Mouse (Mus musculus): Measurements from ENCODE around the gene Sub1. TPM values are rescaled to one million over a fixed set of nuclear protein-coding genes. Genes with fewer than 3 reads are reported as not detected.

Sub1 gene
- polyA plus RNA-seq, 1 experiment from 2014 or later = 502 TPM

GRCm38 (mm10) chr15:12017700-12018427 lies 21.1 kb upstream of the Sub1 start:
- Histone ChIP-seq H3K36me3 (ENCODE audit: control insufficient read depth, insufficient read depth, low read length) (no peaks in the 10 kb centered on the region), H3K27ac (ENCODE audit: low read depth, low read length) (no peak overlapping the region), H3K4me2 (ENCODE audit: low read length) (no peak overlapping the region), H3K4me1 (ENCODE audit: control insufficient read depth, insufficient read depth, low read depth, low read length) (no peaks in the 10 kb centered on the region), H3K9ac (ENCODE audit: low read depth, low read length) (peak overlapping the region; percentile 14; the same call in 1 of the 2 replicates), H3K27me3 (replicated peaks; ENCODE audit: control insufficient read depth, insufficient read depth, low read length) (no peaks in the 10 kb centered on the region), H3K9me3 (ENCODE audit: control insufficient read depth, low read length) (no peaks in the 10 kb centered on the region), H3K4me3 (ENCODE audit: low read length) (no peak overlapping the region)
- peak; percentile 73 for ATAC-seq
- 51% methylated on average over 12 of the region's 13 CpGs for WGBS

GRCm38 (mm10) chr15:12014197-12014905 lies 17.6 kb upstream of the Sub1 start:
- H3K4me1 ChIP-seq (ENCODE audit: control insufficient read depth, insufficient read depth, low read depth, low read length) = no peaks in the 10 kb centered on the region
- WGBS = 79% methylated on average over 5 of the region's 5 CpGs
- H3K9ac ChIP-seq (ENCODE audit: low read depth, low read length) = no peak overlapping the region
- H3K4me3 ChIP-seq (ENCODE audit: low read length) = no peak overlapping the region
- H3K9me3 ChIP-seq (ENCODE audit: control insufficient read depth, low read length) = no peaks in the 10 kb centered on the region
- no peaks in the 10 kb centered on the region for H3K36me3 ChIP-seq (ENCODE audit: control insufficient read depth, insufficient read depth, low read length)
- H3K4me2 ChIP-seq (ENCODE audit: low read length) = no peak overlapping the region
- no peaks in the 10 kb centered on the region for H3K27me3 ChIP-seq (replicated peaks; ENCODE audit: control insufficient read depth, insufficient read depth, low read length)
- ATAC-seq = no peak
- no peak overlapping the region for H3K27ac ChIP-seq (ENCODE audit: low read depth, low read length)

GRCm38 (mm10) chr15:12013532-12014196 lies 16.9 kb upstream of the Sub1 start:
- Histone ChIP-seq H3K9ac (ENCODE audit: low read depth, low read length) (no peak overlapping the region), H3K36me3 (ENCODE audit: control insufficient read depth, insufficient read depth, low read length) (no peaks in the 10 kb centered on the region), H3K4me3 (ENCODE audit: low read length) (no peak overlapping the region), H3K4me1 (ENCODE audit: control insufficient read depth, insufficient read depth, low read depth, low read length) (no peaks in the 10 kb centered on the region), H3K27me3 (replicated peaks; ENCODE audit: control insufficient read depth, insufficient read depth, low read length) (no peaks in the 10 kb centered on the region), H3K27ac (ENCODE audit: low read depth, low read length) (no peak overlapping the region), H3K4me2 (ENCODE audit: low read length) (no peak overlapping the region), H3K9me3 (ENCODE audit: control insufficient read depth, low read length) (no peaks in the 10 kb centered on the region)
- WGBS = 76% methylated on average over 6 of the region's 6 CpGs
- no peak for ATAC-seq

- H3K4me3 ChIP-seq (ENCODE audit: low read length) = peak overlapping the region; percentile 23
- no peaks in the 10 kb centered on the region for H3K9me3 ChIP-seq (ENCODE audit: control insufficient read depth, low read length)
- ATAC-seq = no peak
- H3K27me3 ChIP-seq (replicated peaks; ENCODE audit: control insufficient read depth, insufficient read depth, low read length) = no peaks in the 10 kb centered on the region
- peak overlapping the region; percentile 50 for H3K4me2 ChIP-seq (ENCODE audit: low read length)
- 58% methylated on average over 18 of the region's 18 CpGs for WGBS
- H3K4me1 ChIP-seq (ENCODE audit: control insufficient read depth, insufficient read depth, low read depth, low read length) = no peaks in the 10 kb centered on the region
- H3K9ac ChIP-seq (ENCODE audit: low read depth, low read length) = no peak overlapping the region
- no peak overlapping the region for H3K27ac ChIP-seq (ENCODE audit: low read depth, low read length)
- H3K36me3 ChIP-seq (ENCODE audit: control insufficient read depth, insufficient read depth, low read length) = no peaks in the 10 kb centered on the region
Observed at GRCm38 (mm10) chr15:12010602-12011044, 13.8 kb upstream of the Sub1 start.

- no peak overlapping the region for H3K27ac ChIP-seq (ENCODE audit: low read depth, low read length)
- H3K4me1 ChIP-seq (ENCODE audit: control insufficient read depth, insufficient read depth, low read depth, low read length) = no peaks in the 10 kb centered on the region
- H3K9me3 ChIP-seq (ENCODE audit: control insufficient read depth, low read length) = no peaks in the 10 kb centered on the region
- 73% methylated on average over 23 of the region's 23 CpGs for WGBS
- no peak for ATAC-seq
- H3K9ac ChIP-seq (ENCODE audit: low read depth, low read length) = no peak overlapping the region
- no peaks in the 10 kb centered on the region for H3K36me3 ChIP-seq (ENCODE audit: control insufficient read depth, insufficient read depth, low read length)
- no peaks in the 10 kb centered on the region for H3K27me3 ChIP-seq (replicated peaks; ENCODE audit: control insufficient read depth, insufficient read depth, low read length)
- H3K4me2 ChIP-seq (ENCODE audit: low read length) = peak overlapping the region; percentile 50
- peak overlapping the region; percentile 23 for H3K4me3 ChIP-seq (ENCODE audit: low read length)
Observed at GRCm38 (mm10) chr15:12009712-12010601, 13.2 kb upstream of the Sub1 start.

GRCm38 (mm10) chr15:12008894-12009293 lies 12.1 kb upstream of the Sub1 start:
- ATAC-seq = no peak
- H3K9ac ChIP-seq (ENCODE audit: low read depth, low read length) = no peak overlapping the region

GRCm38 (mm10) chr15:12007971-12008800 lies 11.4 kb upstream of the Sub1 start:
- H3K9me3 ChIP-seq (ENCODE audit: control insufficient read depth, low read length) = no peaks in the 10 kb centered on the region
- H3K4me1 ChIP-seq (ENCODE audit: control insufficient read depth, insufficient read depth, low read depth, low read length) = no peaks in the 10 kb centered on the region
- 76% methylated on average over 13 of the region's 13 CpGs for WGBS
- ATAC-seq = no peak
- H3K4me2 ChIP-seq (ENCODE audit: low read length) = no peak overlapping the region
- H3K27ac ChIP-seq (ENCODE audit: low read depth, low read length) = no peak overlapping the region
- H3K9ac ChIP-seq (ENCODE audit: low read depth, low read length) = no peak overlapping the region
- no peaks in the 10 kb centered on the region for H3K36me3 ChIP-seq (ENCODE audit: control insufficient read depth, insufficient read depth, low read length)
- no peak overlapping the region for H3K4me3 ChIP-seq (ENCODE audit: low read length)
- no peaks in the 10 kb centered on the region for H3K27me3 ChIP-seq (replicated peaks; ENCODE audit: control insufficient read depth, insufficient read depth, low read length)

More at GRCm38 (mm10) chr15:12008894-12009293, 12.1 kb upstream of the Sub1 start:
- H3K4me2 ChIP-seq (ENCODE audit: low read length) = no peak overlapping the region
- no peaks in the 10 kb centered on the region for H3K36me3 ChIP-seq (ENCODE audit: control insufficient read depth, insufficient read depth, low read length)
- no peaks in the 10 kb centered on the region for H3K9me3 ChIP-seq (ENCODE audit: control insufficient read depth, low read length)
- H3K27ac ChIP-seq (ENCODE audit: low read depth, low read length) = no peak overlapping the region
- 93% methylated on average over 5 of the region's 5 CpGs for WGBS
- no peak overlapping the region for H3K4me3 ChIP-seq (ENCODE audit: low read length)
- no peaks in the 10 kb centered on the region for H3K27me3 ChIP-seq (replicated peaks; ENCODE audit: control insufficient read depth, insufficient read depth, low read length)
- no peaks in the 10 kb centered on the region for H3K4me1 ChIP-seq (ENCODE audit: control insufficient read depth, insufficient read depth, low read depth, low read length)

GRCm38 (mm10) chr15:12007421-12007820 lies 10.6 kb upstream of the Sub1 start:
- no peak overlapping the region for H3K9ac ChIP-seq (ENCODE audit: low read depth, low read length)
- H3K4me2 ChIP-seq (ENCODE audit: low read length) = no peak overlapping the region
- no peaks in the 10 kb centered on the region for H3K9me3 ChIP-seq (ENCODE audit: control insufficient read depth, low read length)
- H3K27ac ChIP-seq (ENCODE audit: low read depth, low read length) = no peak overlapping the region
- no peaks in the 10 kb centered on the region for H3K36me3 ChIP-seq (ENCODE audit: control insufficient read depth, insufficient read depth, low read length)
- WGBS = 82% methylated on average over 7 of the region's 7 CpGs
- H3K27me3 ChIP-seq (replicated peaks; ENCODE audit: control insufficient read depth, insufficient read depth, low read length) = no peaks in the 10 kb centered on the region
- no peak; the same call in 1 of the 2 replicates for ATAC-seq
- H3K4me1 ChIP-seq (ENCODE audit: control insufficient read depth, insufficient read depth, low read depth, low read length) = no peaks in the 10 kb centered on the region
- H3K4me3 ChIP-seq (ENCODE audit: low read length) = no peak overlapping the region
